ENCODE assay signal across 13 mouse cellular contexts in the genomic region with DNA sequence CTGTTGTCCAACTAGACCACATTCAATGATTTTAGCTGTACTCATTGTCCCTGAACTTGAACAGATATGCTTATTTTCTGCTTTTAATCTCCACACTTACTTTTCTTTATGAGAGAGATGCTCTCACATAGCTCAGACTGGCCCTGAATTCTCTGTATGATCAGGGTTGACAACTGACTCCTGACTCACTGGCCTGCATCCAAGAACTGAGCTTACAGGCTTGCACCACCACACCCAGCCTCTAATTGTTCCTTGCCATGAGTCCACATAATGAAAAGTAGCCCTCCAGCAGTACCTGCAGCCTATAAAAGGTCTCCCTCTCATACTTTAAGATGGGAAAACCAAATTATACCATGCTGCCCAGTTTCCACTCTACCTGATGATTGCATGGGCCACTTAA. TPM values are rescaled to one million over a fixed set of nuclear protein-coding genes. Genes with fewer than 3 reads are reported as not detected.
DNase-seq lines count a peak whose midpoint lies in the region; ATAC-seq lines count a peak whose summit lies in the region.
"Had no signal": no experiment of that assay in that cellular context is flagged by ENCODE, and none has a peak within 500 bp of the region (broad histone marks: within the 10 kb centered on the region; RNA-seq: fewer than 3 reads in every experiment).

No protein-coding gene starts in this region.

- peak overlapping the region; percentile 67 for H3K27ac ChIP-seq in heart, embryonic 12.5 days (ENCODE audit: poor library complexity, severe bottlenecking)
- H3K27ac ChIP-seq: hindbrain, postnatal 0 days; liver, embryonic 15.5 days; neural tube, embryonic 15.5 days had no signal

- H3K9ac ChIP-seq in heart, embryonic 12.5 days = no peak overlapping the region
- H3K9ac ChIP-seq: liver, embryonic 15.5 days; neural tube, embryonic 15.5 days had no signal

- no peaks in the 10 kb centered on the region for H3K9me3 ChIP-seq in heart, embryonic 12.5 days (replicated peaks)
- H3K9me3 ChIP-seq: liver, embryonic 15.5 days; neural tube, embryonic 15.5 days had no signal

- DNase-seq in heart, adult 9 months (ENCODE audit: low spot score in 2 of 2) = no peak
- DNase-seq in kidney, postnatal 10 days = peak; percentile 37
- DNase-seq in kidney, adult 18-20 months = no peak
- peak; percentile 48 for DNase-seq in adipocyte (ENCODE audit: low spot score)
- DNase-seq in urinary bladder, postnatal 36 days (ENCODE audit: low spot score in 2 of 2) = no peak
- DNase-seq: cerebellum, adult 8-10 months; retina, postnatal 1 day; spleen, adult 18-20 months had no signal

- no peak for ATAC-seq in heart, embryonic 12.5 days (ENCODE audit: insufficient number of reproducible peaks, low FRiP score)
- ATAC-seq in megakaryocyte progenitor cell, adult 5-6 weeks (replicated peaks; ENCODE audit: poor library complexity) = peak; percentile 61
- ATAC-seq: hindbrain, postnatal 0 days had no signal

- no peak overlapping the region for H3K4me2 ChIP-seq in heart, embryonic 12.5 days
- H3K4me2 ChIP-seq: liver, embryonic 15.5 days; neural tube, embryonic 15.5 days had no signal

- H3K4me1 ChIP-seq in heart, embryonic 12.5 days (replicated peaks) = peaks cover 24% of the 10 kb centered on the region
- H3K4me1 ChIP-seq: neural tube, embryonic 15.5 days had no signal

- H3K27me3 ChIP-seq in heart, embryonic 12.5 days (replicated peaks) = no peaks in the 10 kb centered on the region
- H3K27me3 ChIP-seq: liver, embryonic 15.5 days; neural tube, embryonic 15.5 days had no signal

- no peak overlapping the region for H3K4me3 ChIP-seq in heart, embryonic 12.5 days
- H3K4me3 ChIP-seq: liver, embryonic 15.5 days; neural tube, embryonic 15.5 days had no signal

- no peaks in the 10 kb centered on the region for H3K36me3 ChIP-seq in heart, embryonic 12.5 days
- H3K36me3 ChIP-seq: liver, embryonic 15.5 days; neural tube, embryonic 15.5 days had no signal

RNA-seq across cellular contexts. Expression of gene Clint1, which starts 21.7 kb away (rescaled TPM):
- polyA plus RNA-seq in heart, embryonic 12.5 days (2016; fragmentation: Nextera tagmentation; extraction: Ambion mirVana) = 80.2 and 80.8 TPM in 2 replicates
- total RNA-seq in megakaryocyte progenitor cell, adult 5-6 weeks (2015) = 130 and 133 TPM in 2 replicates
- 133 and 160 TPM in 2 replicates for total RNA-seq in megakaryocyte progenitor cell, adult 5-6 weeks (2017)

Comparison
In these comparisons a context has a peak if more than half of its experiments do, and no peak if none do; other contexts are left out.
1. DNase-seq: peak in kidney, postnatal 10 days (single experiment) and adipocyte (single experiment); none in heart, adult 9 months (0 of 2), kidney, adult 18-20 months (single experiment) and urinary bladder, postnatal 36 days (0 of 2).